Mouse (Mus musculus) bone marrow macrophage, adult 2 months (primary cell): ENCODE data around the gene Rpgrip1l.

Experiments
- CTCF ChIP-seq: IDR thresholded peaks from 2 replicates; pipeline ENCODE4 v1.5.1; 2012; ENCODE audit warnings: low read depth, mild to moderate bottlenecking, low read length, moderate library complexity
- POLR2A ChIP-seq: IDR thresholded peaks from 2 replicates; pipeline ENCODE4 v1.6.1; 2012; ENCODE audit warnings: mild to moderate bottlenecking, low read depth, low read length, borderline replicate concordance

- TF ChIP-seq POLR2A = no peak
- no peak for TF ChIP-seq CTCF
These were observed 105.4 kb downstream of the Rpgrip1l start for GRCm38 (mm10) chr8:91207676-91208075.
